Comparison of ENCODE assay signal across 8 mouse cellular contexts in genomic region chr1:164316697-164317096, GRCm38 (mm10). TPM values are rescaled to one million over a fixed set of nuclear protein-coding genes. Genes with fewer than 3 reads are reported as not detected.
DNase-seq lines count a peak whose midpoint lies in the region; ATAC-seq and TF ChIP-seq lines count a peak whose summit lies in the region.

No protein-coding gene starts in this region.

- no peak overlapping the region for H3K4me3 ChIP-seq in intestine, postnatal 0 days (ENCODE audit: low read depth, low read length)
- no peak overlapping the region for H3K4me3 ChIP-seq in intestine, embryonic 15.5 days (replicated peaks)
- no peak overlapping the region for H3K4me3 ChIP-seq in bone marrow, adult 2 months (replicated peaks; ENCODE audit: control insufficient read depth, low read depth, low read length)
- H3K4me3 ChIP-seq in embryonic facial prominence, embryonic 14.5 days (ENCODE audit: low read depth, low read length) = no peak overlapping the region
- no peak overlapping the region for H3K4me3 ChIP-seq in midbrain, embryonic 15.5 days

- no peak overlapping the region for H3K27ac ChIP-seq in intestine, postnatal 0 days (ENCODE audit: low read depth, low read length)
- no peak overlapping the region for H3K27ac ChIP-seq in intestine, embryonic 15.5 days
- H3K27ac ChIP-seq in bone marrow, adult 2 months (ENCODE audit: control insufficient read depth, insufficient read depth, low read depth, low read length, poor library complexity) = no peak overlapping the region
- H3K27ac ChIP-seq in embryonic facial prominence, embryonic 14.5 days (replicated peaks; ENCODE audit: low read depth, low read length) = no peak overlapping the region
- H3K27ac ChIP-seq in midbrain, embryonic 15.5 days = no peak overlapping the region

- intact Hi-C loops in left cerebral cortex, postnatal 14 days (cut with DNase I) = loop anchor here (2.0 to 10.0 kb wide), 3 partner anchors 121 to 728 kb away; no protein-coding TSS in a partner anchor

- peak; percentile 99 for TF ChIP-seq CTCF in intestine, postnatal 0 days (IDR thresholded peaks at IDR 0.05; ENCODE audit: low read depth)
- TF ChIP-seq CTCF in bone marrow, adult 2 months (IDR thresholded peaks at IDR 0.05; ENCODE audit: control insufficient read depth, insufficient read depth, low read length) = peak; percentile 67

- WGBS in intestine, postnatal 0 days = 21% methylated on average over 3 of the region's 3 CpGs
- 29% methylated on average over 3 of the region's 3 CpGs for WGBS in intestine, embryonic 15.5 days
- 15% methylated on average over 3 of the region's 3 CpGs for WGBS in bone marrow, adult 2 months
- 30% methylated on average over 3 of the region's 3 CpGs for WGBS in embryonic facial prominence, embryonic 14.5 days
- WGBS in midbrain, embryonic 15.5 days = 27% methylated on average over 3 of the region's 3 CpGs

- no peaks in the 10 kb centered on the region; the same call in 1 of the 2 replicates for H3K4me1 ChIP-seq in intestine, postnatal 0 days (replicated peaks; ENCODE audit: control insufficient read depth, insufficient read depth, low read length)
- H3K4me1 ChIP-seq in intestine, embryonic 15.5 days (replicated peaks) = peaks cover 19% of the 10 kb centered on the region
- no peaks in the 10 kb centered on the region; the same call in 1 of the 2 replicates for H3K4me1 ChIP-seq in bone marrow, adult 2 months (ENCODE audit: control insufficient read depth, insufficient read depth, low read length)
- H3K4me1 ChIP-seq in embryonic facial prominence, embryonic 14.5 days (ENCODE audit: control insufficient read depth, insufficient read depth, low read length) = no peaks in the 10 kb centered on the region
- H3K4me1 ChIP-seq in midbrain, embryonic 15.5 days = peaks cover 10% of the 10 kb centered on the region

- 0 out of 2 replicates have a peak, but pooled peaks cover 5% of the 10 kb centered on the region for H3K36me3 ChIP-seq in intestine, postnatal 0 days (ENCODE audit: control insufficient read depth, insufficient read depth)
- no peaks in the 10 kb centered on the region for H3K36me3 ChIP-seq in intestine, embryonic 15.5 days
- H3K36me3 ChIP-seq in embryonic facial prominence, embryonic 14.5 days (ENCODE audit: control insufficient read depth, insufficient read depth, low read length) = 0 out of 2 replicates have a peak, but pooled peaks cover 10% of the 10 kb centered on the region
- 0 out of 2 replicates have a peak, but pooled peaks cover 7% of the 10 kb centered on the region for H3K36me3 ChIP-seq in midbrain, embryonic 15.5 days (replicated peaks)

- no peaks in the 10 kb centered on the region for H3K27me3 ChIP-seq in intestine, postnatal 0 days (replicated peaks; ENCODE audit: control insufficient read depth, insufficient read depth, low read length)
- H3K27me3 ChIP-seq in intestine, embryonic 15.5 days (replicated peaks) = no peaks in the 10 kb centered on the region
- H3K27me3 ChIP-seq in embryonic facial prominence, embryonic 14.5 days (replicated peaks; ENCODE audit: control insufficient read depth, insufficient read depth, low read length) = no peaks in the 10 kb centered on the region
- no peaks in the 10 kb centered on the region for H3K27me3 ChIP-seq in midbrain, embryonic 15.5 days (replicated peaks)

- no peak for ATAC-seq in intestine, postnatal 0 days
- no peak for ATAC-seq in intestine, embryonic 15.5 days
- ATAC-seq in embryonic facial prominence, embryonic 14.5 days (ENCODE audit: low read depth) = peak; percentile 42; the same call in 1 of the 2 replicates
- peak; percentile 56 to 85; a peak in 3 of 4 replicates for ATAC-seq in hematopoietic stem cell, adult 5-6 weeks (replicated peaks in 1 of 2; ENCODE audit: insufficient read depth in 1 of 2, low FRiP score in 2 of 2, low TSS enrichment in 1 of 2, low read depth in 1 of 2, poor library complexity in 2 of 2, severe bottlenecking in 2 of 2)
- ATAC-seq in midbrain, embryonic 15.5 days (replicated peaks) = peak; percentile 73

- TF ChIP-seq POLR2A in bone marrow, adult 2 months (IDR thresholded peaks at IDR 0.05; ENCODE audit: borderline replicate concordance, control insufficient read depth, low read depth, low read length) = no peak

- peak; percentile 54 for DNase-seq in embryonic facial prominence, embryonic 14.5 days (ENCODE audit: low spot score)
- peak; percentile 82 to 91 for DNase-seq in left cerebral cortex, postnatal 14 days (ENCODE audit: low spot score in 2 of 2)
- peak; percentile 36 to 67 for DNase-seq in spleen, postnatal 14 days (ENCODE audit: low spot score in 2 of 2)

- H3K4me2 ChIP-seq in intestine, postnatal 0 days (replicated peaks; ENCODE audit: low read depth) = no peak overlapping the region
- H3K4me2 ChIP-seq in intestine, embryonic 15.5 days (replicated peaks) = no peak overlapping the region
- H3K4me2 ChIP-seq in embryonic facial prominence, embryonic 14.5 days (ENCODE audit: low read depth, low read length) = no peak overlapping the region
- no peak overlapping the region for H3K4me2 ChIP-seq in midbrain, embryonic 15.5 days

- no peaks in the 10 kb centered on the region for H3K9me3 ChIP-seq in intestine, postnatal 0 days (ENCODE audit: control insufficient read depth)
- no peaks in the 10 kb centered on the region for H3K9me3 ChIP-seq in intestine, embryonic 15.5 days
- H3K9me3 ChIP-seq in embryonic facial prominence, embryonic 14.5 days (ENCODE audit: control insufficient read depth, low read length) = no peaks in the 10 kb centered on the region
- H3K9me3 ChIP-seq in midbrain, embryonic 15.5 days = no peaks in the 10 kb centered on the region

- H3K9ac ChIP-seq in intestine, postnatal 0 days (ENCODE audit: low read depth, low read length) = no peak overlapping the region
- no peak overlapping the region for H3K9ac ChIP-seq in intestine, embryonic 15.5 days
- no peak overlapping the region for H3K9ac ChIP-seq in embryonic facial prominence, embryonic 14.5 days (ENCODE audit: low read depth, low read length)
- H3K9ac ChIP-seq in midbrain, embryonic 15.5 days = no peak overlapping the region

RNA-seq across cellular contexts. Expression of gene Blzf1, which starts 9.4 kb away (rescaled TPM):
- polyA plus RNA-seq in intestine, postnatal 0 days (2015; fragmentation: Nextera tagmentation; extraction: Ambion mirVana) = 16.7 and 17.2 TPM in 2 replicates
- polyA plus RNA-seq in intestine, embryonic 15.5 days (2015; fragmentation: Nextera tagmentation; extraction: Ambion mirVana) = 23.6 and 25.7 TPM in 2 replicates
- 3.7 and 7.4 TPM in 2 replicates for polyA plus RNA-seq in bone marrow, adult 2 months (2011; ENCODE audit: insufficient read depth, insufficient read length, low replicate concordance, missing spikeins)
- 28.6 and 29.6 TPM in 2 replicates for polyA plus RNA-seq in embryonic facial prominence, embryonic 14.5 days (2014; fragmentation: Nextera tagmentation; extraction: Ambion mirVana)
- 41.2 and 56.4 TPM in 2 replicates for total RNA-seq in hematopoietic stem cell, adult 5-6 weeks (2017)
- 10 to 100 TPM; 27.6 to 29.4 TPM for total RNA-seq in left cerebral cortex, postnatal 14 days (2021)
- polyA plus RNA-seq in midbrain, embryonic 15.5 days (2015; fragmentation: Nextera tagmentation; extraction: Ambion mirVana) = 30.0 and 30.6 TPM in 2 replicates

RNA-seq across cellular contexts. Expression of gene Nme7, which starts 12.8 kb away (rescaled TPM):
- 17.7 and 18.0 TPM in 2 replicates for polyA plus RNA-seq in intestine, postnatal 0 days (2015; fragmentation: Nextera tagmentation; extraction: Ambion mirVana)
- polyA plus RNA-seq in intestine, embryonic 15.5 days (2015; fragmentation: Nextera tagmentation; extraction: Ambion mirVana) = 35.0 and 35.2 TPM in 2 replicates
- 8.8 and 16.5 TPM in 2 replicates for polyA plus RNA-seq in bone marrow, adult 2 months (2011; ENCODE audit: insufficient read depth, insufficient read length, low replicate concordance, missing spikeins)
- 27.3 and 30.9 TPM in 2 replicates for polyA plus RNA-seq in embryonic facial prominence, embryonic 14.5 days (2014; fragmentation: Nextera tagmentation; extraction: Ambion mirVana)
- total RNA-seq in hematopoietic stem cell, adult 5-6 weeks (2017) = 46.6 and 55.8 TPM in 2 replicates
- 10 to 100 TPM; 23.3 to 23.8 TPM for total RNA-seq in left cerebral cortex, postnatal 14 days (2021)
- polyA plus RNA-seq in midbrain, embryonic 15.5 days (2015; fragmentation: Nextera tagmentation; extraction: Ambion mirVana) = 29.6 and 35.7 TPM in 2 replicates

RNA-seq across cellular contexts. Expression of gene Ccdc181, which starts 41.3 kb away (rescaled TPM):
- 5.2 and 6.0 TPM in 2 replicates for polyA plus RNA-seq in intestine, postnatal 0 days (2015; fragmentation: Nextera tagmentation; extraction: Ambion mirVana)
- polyA plus RNA-seq in intestine, embryonic 15.5 days (2015; fragmentation: Nextera tagmentation; extraction: Ambion mirVana) = 8.0 and 8.1 TPM in 2 replicates
- 4.7 and 6.6 TPM in 2 replicates for polyA plus RNA-seq in bone marrow, adult 2 months (2011; ENCODE audit: insufficient read depth, insufficient read length, low replicate concordance, missing spikeins)
- 7.4 and 9.8 TPM in 2 replicates for polyA plus RNA-seq in embryonic facial prominence, embryonic 14.5 days (2014; fragmentation: Nextera tagmentation; extraction: Ambion mirVana)
- total RNA-seq in hematopoietic stem cell, adult 5-6 weeks (2017) = 46.7 and 48.4 TPM in 2 replicates
- total RNA-seq in left cerebral cortex, postnatal 14 days (2021) = 10 to 100 TPM; 19.3 to 21.1 TPM
- 24.8 and 25.7 TPM in 2 replicates for polyA plus RNA-seq in midbrain, embryonic 15.5 days (2015; fragmentation: Nextera tagmentation; extraction: Ambion mirVana)

Comparison
In these comparisons a context has a peak if more than half of its experiments do, and no peak if none do; other contexts are left out.
1. ATAC-seq: peak in embryonic facial prominence, embryonic 14.5 days (single experiment), hematopoietic stem cell, adult 5-6 weeks (2 of 2) and midbrain, embryonic 15.5 days (single experiment); none in intestine, postnatal 0 days (single experiment) and intestine, embryonic 15.5 days (single experiment).
2. Peak in every context shown above with its lines, with median percentiles within 50 percentile points of each other: DNase-seq.